Mouse (Mus musculus) myocyte (in vitro differentiated cells): ENCODE data around the gene Nanos3. TPM values are rescaled to one million over a fixed set of nuclear protein-coding genes. Genes with fewer than 3 reads are reported as not detected.

Experiments
- H3K27me3 ChIP-seq: one replicate; pipeline ENCODE4 v1.6.1; 2011; ENCODE audit not compliant: control insufficient read depth, insufficient read depth, insufficient read length
- H3K36me3 ChIP-seq: one replicate; pipeline ENCODE4 v1.6.1; 2011; ENCODE audit not compliant: control insufficient read depth, insufficient read depth
- H3K4me2 ChIP-seq: one replicate; pipeline ENCODE4 v1.6.1; 2011; ENCODE audit warnings: low read depth, control low read depth
- H3K4me3 ChIP-seq: one replicate; pipeline ENCODE4 v1.5.1; 2011; ENCODE audit warnings: mild to moderate bottlenecking, control low read depth, moderate library complexity
- H3K79me2 ChIP-seq: one replicate; pipeline ENCODE4 v1.6.1; 2011; ENCODE audit not compliant: control insufficient read depth, insufficient read depth
- H3ac ChIP-seq: one replicate; pipeline ENCODE4 v1.6.1; 2011; ENCODE audit not compliant: control insufficient read depth, insufficient read length
- CEBPB ChIP-seq: IDR thresholded peaks from 2 replicates; pipeline ENCODE4 v1.6.1; 2011; ENCODE audit warnings: mild to moderate bottlenecking, moderate library complexity; ENCODE audit not compliant: poor library complexity, insufficient read depth, severe bottlenecking
- E2F4 ChIP-seq: IDR thresholded peaks from one replicate; pipeline ENCODE4 v1.6.1; 2011; ENCODE audit warnings: mild to moderate bottlenecking, control low read depth, moderate library complexity; ENCODE audit not compliant: insufficient read depth
- MAX ChIP-seq: IDR thresholded peaks from one replicate; pipeline ENCODE4 v1.6.1; 2011; ENCODE audit warnings: low read depth, mild to moderate bottlenecking, control low read depth
- MYOD1 ChIP-seq, 3 experiments: IDR thresholded peaks; one replicate each; pipeline ENCODE4 v1.6.1; 2011; ENCODE audit warnings: control low read depth in 2 of 3, low read depth in 2 of 3, mild to moderate bottlenecking in 2 of 3, moderate library complexity in 1 of 3; ENCODE audit not compliant: insufficient read length in 2 of 3, control insufficient read depth in 1 of 3
- MYOG ChIP-seq, 3 experiments: IDR thresholded peaks; one replicate each; pipeline ENCODE4 v1.6.1; 2011; ENCODE audit warnings: control low read depth in 2 of 3, low read depth in 2 of 3, mild to moderate bottlenecking in 2 of 3; ENCODE audit not compliant: insufficient read length in 2 of 3, control insufficient read depth in 1 of 3, insufficient read depth in 1 of 3
- POLR2A ChIP-seq: IDR thresholded peaks from one replicate; pipeline ENCODE4 v1.6.1; 2011; ENCODE audit warnings: low read depth, mild to moderate bottlenecking, control low read depth, moderate library complexity; ENCODE audit not compliant: insufficient read length
- POLR2AphosphoS2 ChIP-seq: IDR thresholded peaks from one replicate; pipeline ENCODE4 v1.6.1; 2011; ENCODE audit warnings: low read depth, control low read depth; ENCODE audit not compliant: insufficient read length
- REST ChIP-seq: IDR thresholded peaks from one replicate; pipeline ENCODE4 v1.6.1; 2011; ENCODE audit warnings: mild to moderate bottlenecking, control low read depth, moderate library complexity; ENCODE audit not compliant: insufficient read depth, insufficient read length
- SRF ChIP-seq: IDR thresholded peaks from one replicate; pipeline ENCODE4 v1.6.1; 2011; ENCODE audit warnings: low read depth; ENCODE audit not compliant: control insufficient read depth, insufficient read length
- TCF12 ChIP-seq: IDR thresholded peaks from one replicate; pipeline ENCODE4 v1.6.1; 2011; ENCODE audit warnings: mild to moderate bottlenecking, control low read depth; ENCODE audit not compliant: poor library complexity, insufficient read depth, severe bottlenecking
- TCF3 ChIP-seq: IDR thresholded peaks from one replicate; pipeline ENCODE4 v1.6.1; 2011; ENCODE audit warnings: low read depth, control low read depth; ENCODE audit not compliant: insufficient read length
- USF1 ChIP-seq: IDR thresholded peaks from one replicate; pipeline ENCODE4 v1.6.1; 2011; ENCODE audit warnings: low read depth, mild to moderate bottlenecking, control low read depth, moderate library complexity
- polyA plus RNA-seq: library from polyadenylated mRNA; unstranded; fragments of >200 nt; fragmentation: generic; extraction: Trizol; gene quantifications from one replicate; pipeline ENCODE4 v1.2.1, GENCODE M21; 2012; ENCODE audit warnings: missing spikeins

Nanos3 gene
- polyA plus RNA-seq, 1 experiment = 1.2 TPM

- Histone ChIP-seq H3K4me2 (no peak overlapping the region), H3ac (no peak overlapping the region), H3K36me3 (peaks cover 9% of the 10 kb centered on the region), H3K27me3 (no peaks in the 10 kb centered on the region), H3K4me3 (no peak overlapping the region), H3K79me2 (no peaks in the 10 kb centered on the region)
- TF ChIP-seq MAX (no peak), MYOD1 (IDR thresholded peaks at IDR 0.05; ENCODE audit: control insufficient read depth in 1 of 3, insufficient read length in 2 of 3, low read depth in 2 of 3) (no peak), POLR2A (no peak), CEBPB (no peak), REST (no peak), TCF3 (no peak), MYOG (IDR thresholded peaks at IDR 0.05; ENCODE audit: control insufficient read depth in 1 of 3, insufficient read depth in 1 of 3, insufficient read length in 2 of 3, low read depth in 2 of 3) (no peak), USF1 (no peak), TCF12 (no peak), POLR2AphosphoS2 (no peak), SRF (no peak), E2F4 (no peak)
Observed at GRCm38 (mm10) chr8:84132225-84132624, 52.8 kb downstream of the Nanos3 start.

- Histone ChIP-seq H3ac (no peak overlapping the region), H3K36me3 (peaks cover 7% of the 10 kb centered on the region), H3K79me2 (no peaks in the 10 kb centered on the region), H3K4me2 (no peak overlapping the region), H3K27me3 (no peaks in the 10 kb centered on the region), H3K4me3 (no peak overlapping the region)
- TF ChIP-seq SRF = no peak
- TF ChIP-seq REST = no peak
- no peak for TF ChIP-seq POLR2A
- no peak for TF ChIP-seq POLR2AphosphoS2
- TF ChIP-seq E2F4 = no peak
- TF ChIP-seq CEBPB = no peak
- no peak for TF ChIP-seq TCF3
- TF ChIP-seq MYOG (IDR thresholded peaks at IDR 0.05; ENCODE audit: control insufficient read depth in 1 of 3, insufficient read depth in 1 of 3, insufficient read length in 2 of 3, low read depth in 2 of 3) = no peak
Observed at GRCm38 (mm10) chr8:84130806-84131205, 54.2 kb downstream of the Nanos3 start.

GRCm38 (mm10) chr8:84128277-84128676 lies 56.7 kb downstream of the Nanos3 start:
- Histone ChIP-seq H3K79me2 (no peaks in the 10 kb centered on the region), H3K4me3 (no peak overlapping the region), H3K27me3 (no peaks in the 10 kb centered on the region), H3K36me3 (no peaks in the 10 kb centered on the region), H3ac (no peak overlapping the region), H3K4me2 (no peak overlapping the region)
- TF ChIP-seq MYOG (IDR thresholded peaks at IDR 0.05; ENCODE audit: control insufficient read depth in 1 of 3, insufficient read depth in 1 of 3, insufficient read length in 2 of 3, low read depth in 2 of 3) (no peak), CEBPB (no peak)

GRCm38 (mm10) chr8:84127202-84127901 lies 57.7 kb downstream of the Nanos3 start:
- Histone ChIP-seq H3K4me2 (peak overlapping the region; percentile 90), H3K27me3 (no peaks in the 10 kb centered on the region), H3K79me2 (no peaks in the 10 kb centered on the region), H3K4me3 (no peak overlapping the region), H3K36me3 (no peaks in the 10 kb centered on the region), H3ac (no peak overlapping the region)
- TF ChIP-seq POLR2A = no peak
- TF ChIP-seq E2F4 = no peak
- TF ChIP-seq MYOG (IDR thresholded peaks at IDR 0.05; ENCODE audit: control insufficient read depth in 1 of 3, insufficient read depth in 1 of 3, insufficient read length in 2 of 3, low read depth in 2 of 3) = no peak

- Histone ChIP-seq H3ac (no peak overlapping the region), H3K27me3 (no peaks in the 10 kb centered on the region), H3K79me2 (no peaks in the 10 kb centered on the region), H3K4me3 (peak overlapping the region; percentile 19), H3K36me3 (no peaks in the 10 kb centered on the region), H3K4me2 (peak overlapping the region; percentile 90)
- no peak for TF ChIP-seq REST
- no peak for TF ChIP-seq E2F4
- TF ChIP-seq CEBPB = no peak
- TF ChIP-seq MYOD1 (IDR thresholded peaks at IDR 0.05; ENCODE audit: control insufficient read depth in 1 of 3, insufficient read length in 2 of 3, low read depth in 2 of 3) = no peak
- no peak for TF ChIP-seq SRF
- TF ChIP-seq POLR2AphosphoS2 = no peak
- no peak for TF ChIP-seq TCF3
- TF ChIP-seq TCF12 = no peak
- no peak for TF ChIP-seq USF1
- TF ChIP-seq MAX = no peak
- no peak for TF ChIP-seq POLR2A
- TF ChIP-seq MYOG (IDR thresholded peaks at IDR 0.05; ENCODE audit: control insufficient read depth in 1 of 3, insufficient read depth in 1 of 3, insufficient read length in 2 of 3, low read depth in 2 of 3) = no peak
Observed at GRCm38 (mm10) chr8:84126742-84127141, 58.3 kb downstream of the Nanos3 start.
